Mouse (Mus musculus) adrenal gland, postnatal 25 days (tissue): ENCODE measurements around the gene Olfr1053. TPM values are rescaled to one million over a fixed set of nuclear protein-coding genes. Genes with fewer than 3 reads are reported as not detected.
"Not testable (repeated sequence)": the region's sequence is repeated elsewhere in the genome, so short reads cannot be mapped to it uniquely, and the experiment has no call there.

Experiments used
- DNase-seq: peaks from one replicate; pipeline ENCODE4 v3.0.0; 2021; ENCODE audit warnings: mixed read lengths
- long read RNA-seq: library from polyadenylated mRNA; stranded (forward); transcript quantifications from one replicate; pipeline ENCODE4 v2.0.0, GENCODE M21; 2021
- total RNA-seq: library from RNA; stranded (reverse); gene quantifications from 2 replicates; pipeline ENCODE4 v1.2.3, GENCODE M21; 2021

Olfr1053 gene
- not detected in 2 replicates for total RNA-seq
- long read RNA-seq, result 0 reads

GRCm38 (mm10) chr2:86315184-86315583 is at the start of gene Olfr1053:
TSS of gene Olfr1053 (minus strand) at chr2:86315284.
- no peak for DNase-seq

DNA sequence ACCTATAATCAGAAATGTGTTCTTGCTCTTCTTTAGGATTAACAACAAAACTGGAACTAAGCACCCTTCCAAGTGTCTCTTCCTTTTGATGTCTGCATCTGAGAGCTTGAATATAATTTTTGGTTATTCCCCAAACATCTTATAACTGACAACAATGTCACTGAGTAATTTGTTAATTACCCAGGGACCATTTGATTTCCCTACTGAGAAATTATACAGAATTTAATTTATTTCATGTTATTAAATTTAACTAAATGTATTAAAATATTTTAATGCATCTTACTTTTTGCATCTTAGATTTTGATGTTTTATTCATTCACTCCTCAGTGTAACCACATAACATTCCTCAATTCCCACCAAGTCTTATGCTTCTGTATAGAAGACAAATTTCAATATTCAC is 47.3 kb upstream of the Olfr1053 start, which contains the start of gene Olfr1056:
Gene Olfr1056, minus strand, starts transcription at position 101 of the 400 bp plus-strand sequence.
- no peak for DNase-seq

DNA sequence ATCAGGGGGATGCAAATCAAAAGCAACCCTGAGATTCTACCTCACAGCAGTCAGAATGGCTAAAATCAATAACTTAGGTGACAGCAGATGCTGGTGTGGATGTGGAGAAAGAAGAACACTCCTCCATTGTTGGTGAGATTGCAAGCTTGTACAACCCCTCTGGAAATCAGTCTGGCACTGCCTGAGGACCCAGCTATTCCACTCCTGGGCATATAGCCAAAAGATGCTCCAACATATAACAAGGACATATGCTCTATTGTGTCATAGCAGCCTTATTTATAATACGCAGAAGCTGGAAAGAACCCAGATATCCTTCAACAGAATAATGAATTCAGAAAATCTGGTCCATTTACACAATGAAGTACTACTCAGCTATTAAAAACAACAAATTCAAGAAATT is 36.7 kb upstream of the Olfr1053 start:
- not testable (repeated sequence) for DNase-seq

GRCm38 (mm10) chr2:86350184-86350583 is 35.1 kb upstream of the Olfr1053 start, which contains the start of gene Olfr1055:
TSS of gene Olfr1055 (minus strand) at chr2:86350284.
- DNase-seq, result no peak

DNA sequence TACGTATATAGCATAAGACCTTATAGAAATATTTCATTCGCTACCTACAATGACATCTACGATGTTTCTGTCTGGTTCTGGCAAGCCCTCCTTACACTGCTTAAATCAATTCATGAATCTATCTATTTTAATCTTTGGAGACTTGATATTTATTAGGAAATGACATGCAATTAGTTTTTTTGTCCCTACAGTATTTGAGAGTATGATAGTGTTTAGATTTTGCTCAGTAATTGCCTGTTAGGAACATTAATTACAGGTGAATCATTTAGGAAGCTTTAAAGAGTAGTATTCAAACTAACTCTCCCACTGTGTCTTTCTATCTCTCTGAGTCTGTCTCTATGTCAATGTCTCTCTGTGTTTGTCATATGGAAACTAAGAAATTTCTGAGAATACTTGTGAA is 20.2 kb upstream of the Olfr1053 start, which contains the start of gene Olfr1054:
Gene Olfr1054, minus strand, starts transcription at position 101 of the 400 bp plus-strand sequence.
- no peak for DNase-seq

GRCm38 (mm10) chr2:86292155-86292554 is 22.9 kb downstream of the Olfr1053 start, which contains the start of gene Olfr1052:
TSS of gene Olfr1052 (plus strand) at chr2:86292455.
- DNase-seq, result no peak

DNA sequence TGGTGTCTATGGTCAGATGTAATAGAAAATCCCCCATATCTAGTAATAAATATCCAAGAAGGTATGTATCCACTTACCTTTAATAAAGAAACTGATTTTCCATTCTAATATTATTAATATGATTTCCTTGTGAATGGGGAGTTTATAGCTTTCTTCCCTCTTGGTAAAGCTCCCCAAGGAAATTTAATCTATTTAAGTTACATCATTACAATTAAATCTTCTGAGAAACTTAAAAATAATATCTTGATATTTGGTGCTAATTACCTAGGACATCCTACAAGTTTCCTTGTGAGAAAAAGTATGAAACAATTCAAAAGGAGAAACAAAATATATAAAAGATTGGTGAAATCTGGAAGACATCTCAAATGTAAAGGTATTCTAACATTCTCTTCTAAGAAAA is 36.1 kb downstream of the Olfr1053 start, which contains the start of gene Olfr1051:
Gene Olfr1051, minus strand, starts transcription at position 101 of the 400 bp plus-strand sequence.
- not testable (repeated sequence) for DNase-seq

Other genes starting within 250 kb of the Olfr1053 start
- gene Olfr1036, start 241.3 kb downstream of the Olfr1053 start, total RNA-seq, result not detected in 2 replicates
- gene Olfr1037, start 227.9 kb downstream of the Olfr1053 start, total RNA-seq, result not detected in 2 replicates
- gene Olfr1039, start 179.4 kb downstream of the Olfr1053 start, total RNA-seq, result not detected in 2 replicates
- gene Olfr1040, start 168.6 kb downstream of the Olfr1053 start, total RNA-seq, result not detected in 2 replicates
- gene Olfr1042, start 153.4 kb downstream of the Olfr1053 start, total RNA-seq, result not detected in 2 replicates
- not detected in 2 replicates for gene Olfr1043, start 147.8 kb downstream of the Olfr1053 start, total RNA-seq
- gene Olfr1044, start 137.5 kb downstream of the Olfr1053 start, total RNA-seq, result not detected in 2 replicates
- not detected in 2 replicates for gene Olfr52, start 129.6 kb downstream of the Olfr1053 start, total RNA-seq
- not detected in 2 replicates for gene Olfr1045, start 112.3 kb downstream of the Olfr1053 start, total RNA-seq
- not detected in 2 replicates for gene Olfr1046, start 96.0 kb downstream of the Olfr1053 start, total RNA-seq
- gene Olfr1047, start 83.9 kb downstream of the Olfr1053 start, total RNA-seq, result not detected in 2 replicates
- not detected in 2 replicates for gene Olfr1048, start 75.0 kb downstream of the Olfr1053 start, total RNA-seq
- gene Olfr1049, start 57.0 kb downstream of the Olfr1053 start, total RNA-seq, result not detected in 2 replicates
- not detected in 2 replicates for gene Olfr1051, start 36.2 kb downstream of the Olfr1053 start, total RNA-seq
- gene Olfr1052, start 22.8 kb downstream of the Olfr1053 start, total RNA-seq, result not detected in 2 replicates
- gene Olfr1054, start 20.1 kb upstream of the Olfr1053 start, total RNA-seq, result not detected in 2 replicates
- not detected in 2 replicates for gene Olfr1055, start 35.0 kb upstream of the Olfr1053 start, total RNA-seq
- not detected in 2 replicates for gene Olfr1056, start 47.2 kb upstream of the Olfr1053 start, total RNA-seq
- gene Olfr1057, start 63.1 kb upstream of the Olfr1053 start, total RNA-seq, result not detected in 2 replicates
- gene Olfr1058, start 73.3 kb upstream of the Olfr1053 start, total RNA-seq, result not detected in 2 replicates
- not detected in 2 replicates for gene Olfr1061, start 98.8 kb upstream of the Olfr1053 start, total RNA-seq
- gene Olfr1062, start 111.5 kb upstream of the Olfr1053 start, total RNA-seq, result not detected in 2 replicates
- not detected in 2 replicates for gene Olfr1065, start 135.3 kb upstream of the Olfr1053 start, total RNA-seq
- not detected in 2 replicates for gene Olfr1066, start 141.0 kb upstream of the Olfr1053 start, total RNA-seq
- gene Olfr228, start 172.1 kb upstream of the Olfr1053 start, total RNA-seq, result not detected in 2 replicates
- gene Olfr1076, start 193.2 kb upstream of the Olfr1053 start, total RNA-seq, result not detected in 2 replicates
- gene Olfr1079, start 227.2 kb upstream of the Olfr1053 start, total RNA-seq, result not detected in 2 replicates
- not detected in 2 replicates for gene Olfr1080, start 243.0 kb upstream of the Olfr1053 start, total RNA-seq